Mouse (Mus musculus) frontal cortex, postnatal 36 days (tissue): Measurements from ENCODE around the gene Ccdc13.

Experiments used
- DNase-seq, 2 experiments: peaks; one replicate each; pipeline ENCODE4 v3.0.0; 2022; ENCODE audit warnings: low spot score in 2 of 2

Gene Ccdc13

GRCm38 (mm10) chr9:121847138-121847537, 7.9 kb upstream of the Ccdc13 start:
- no peak for DNase-seq

- DNase-seq, result no peak
These were observed 7.4 kb upstream of the Ccdc13 start for GRCm38 (mm10) chr9:121846526-121847118.

- no peak for DNase-seq
These were observed 3.7 kb upstream of the Ccdc13 start for GRCm38 (mm10) chr9:121842914-121843313.

GRCm38 (mm10) chr9:121839622-121839965, 333 bp upstream of the Ccdc13 start:
- no peak for DNase-seq

GRCm38 (mm10) chr9:121838008-121838407, 1.3 kb downstream of the Ccdc13 start:
- DNase-seq, result no peak

- DNase-seq, result no peak
These were observed 5.4 kb downstream of the Ccdc13 start for GRCm38 (mm10) chr9:121833825-121834224.

- DNase-seq, result peak; percentile 86 to 91
These were observed 8.3 kb downstream of the Ccdc13 start for GRCm38 (mm10) chr9:121830956-121831293.

- no peak for DNase-seq
These were observed 8.9 kb downstream of the Ccdc13 start for GRCm38 (mm10) chr9:121830243-121830955.

GRCm38 (mm10) chr9:121829270-121829992, 9.8 kb downstream of the Ccdc13 start:
- no peak for DNase-seq

- no peak for DNase-seq
These were observed 10.9 kb downstream of the Ccdc13 start for GRCm38 (mm10) chr9:121828314-121828713.

GRCm38 (mm10) chr9:121826356-121826755, 12.9 kb downstream of the Ccdc13 start:
- peak in 1 of 2 experiments; percentile 55 for DNase-seq

- no peak for DNase-seq
These were observed 15.3 kb downstream of the Ccdc13 start for GRCm38 (mm10) chr9:121823991-121824390.

- no peak for DNase-seq
These were observed 16.2 kb downstream of the Ccdc13 start for GRCm38 (mm10) chr9:121823051-121823450.

- DNase-seq, result no peak
These were observed 16.7 kb downstream of the Ccdc13 start for GRCm38 (mm10) chr9:121822585-121822991.

GRCm38 (mm10) chr9:121820765-121821164, 18.5 kb downstream of the Ccdc13 start:
- DNase-seq, result no peak

GRCm38 (mm10) chr9:121819771-121820471, 19.3 kb downstream of the Ccdc13 start:
- no peak for DNase-seq

- no peak for DNase-seq
These were observed 20.0 kb downstream of the Ccdc13 start for GRCm38 (mm10) chr9:121819073-121819770.

GRCm38 (mm10) chr9:121815183-121815582, 24.1 kb downstream of the Ccdc13 start:
- no peak for DNase-seq

- DNase-seq, result peak in 1 of 2 experiments; percentile 72
These were observed 29.0 kb downstream of the Ccdc13 start for GRCm38 (mm10) chr9:121810081-121810821.

- DNase-seq, result no peak
These were observed 30.8 kb downstream of the Ccdc13 start for GRCm38 (mm10) chr9:121808511-121808910.

GRCm38 (mm10) chr9:121807947-121808346, 31.3 kb downstream of the Ccdc13 start:
- DNase-seq, result no peak
